Mouse (Mus musculus): ENCODE measurements around the gene Astl.

- TF ChIP-seq POLR2A (IDR thresholded peaks at IDR 0.05; ENCODE audit: insufficient read depth, low read depth, low read length) (no peak), CTCF (IDR thresholded peaks at IDR 0.05; ENCODE audit: insufficient read depth, low read depth, low read length) (no peak)
Observed at GRCm38 (mm10) chr2:127338833-127339232, 394 bp downstream of the Astl start.
